Mouse (Mus musculus): ENCODE measurements around the gene Aifm2.

Gene Aifm2

DNA sequence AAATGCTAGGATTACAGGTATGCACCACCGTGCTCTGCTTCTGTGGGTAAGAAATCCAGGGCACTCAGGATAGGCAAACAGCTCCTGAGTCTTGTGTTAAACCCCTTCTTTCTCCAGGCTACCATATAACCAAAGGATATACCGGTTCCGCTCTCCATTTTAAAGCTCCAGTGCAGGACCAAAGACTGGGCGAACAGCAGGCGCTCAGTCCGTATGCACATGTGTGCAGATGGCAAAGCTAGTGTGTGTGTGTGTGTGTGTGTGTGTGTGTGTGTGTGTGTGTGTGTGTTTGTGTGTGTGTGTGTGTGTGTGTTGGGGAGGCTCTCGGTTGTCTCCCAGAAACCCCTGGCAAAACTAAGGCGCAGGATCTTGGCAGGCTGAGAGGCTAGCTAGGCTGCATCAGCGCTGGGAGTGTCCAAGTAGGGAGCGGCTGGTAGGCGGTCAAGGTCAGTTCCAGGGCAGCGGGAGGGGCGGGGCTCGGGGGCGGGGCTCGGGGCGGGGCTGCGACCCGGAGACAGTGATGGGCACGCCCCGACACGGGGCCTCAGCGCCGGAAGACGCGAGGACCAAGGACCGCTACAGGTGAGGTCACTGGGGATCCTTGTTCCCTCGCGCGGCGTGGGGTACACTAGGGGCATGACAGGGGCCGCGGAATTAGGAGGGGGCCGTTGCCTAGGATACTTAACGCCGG lies at the start of gene Aifm2:
TSS of gene Aifm2 (plus strand) at position 493 of the 691 bp plus-strand sequence.
- DNase-seq, result peak; percentile 40

DNA sequence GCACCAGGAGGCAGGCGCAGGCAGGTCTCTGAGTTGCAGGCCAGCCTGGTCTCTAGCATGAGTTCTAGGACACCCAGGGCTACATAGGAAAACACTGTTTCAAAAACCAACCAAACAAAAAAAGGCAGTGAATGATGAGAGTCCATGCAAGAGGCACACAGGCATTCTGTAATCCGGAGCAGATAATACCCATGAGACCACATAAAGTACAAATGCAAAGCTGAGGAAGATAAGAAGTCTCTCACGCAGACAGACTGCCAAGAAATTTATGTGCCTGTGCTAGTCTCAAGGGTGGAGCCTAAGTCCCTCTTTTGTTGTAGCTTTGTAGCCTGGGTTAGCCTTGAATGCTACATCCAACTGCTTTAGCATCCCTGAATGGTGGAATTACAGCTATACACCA lies 49.4 kb upstream of the Aifm2 start:
- DNase-seq, result no peak

DNA sequence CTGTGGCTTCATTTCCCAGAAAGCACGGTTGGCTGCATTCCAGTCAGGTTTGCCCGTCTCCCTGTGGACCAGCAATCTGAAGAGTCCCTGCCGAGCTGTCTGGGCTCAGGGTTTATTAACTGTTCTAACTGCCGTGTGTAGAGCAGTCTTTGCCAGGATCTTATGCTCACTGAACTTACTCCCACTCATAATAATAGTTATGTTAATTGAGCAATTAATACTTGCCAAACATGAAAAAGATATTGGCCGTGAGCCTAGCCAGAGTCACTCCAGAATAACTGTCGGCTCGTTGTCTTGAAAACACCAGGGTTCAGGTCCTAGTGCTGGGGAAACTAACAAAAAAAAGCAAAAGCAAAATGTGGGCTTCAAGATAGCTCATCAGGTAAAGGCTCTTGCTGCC lies 45.8 kb upstream of the Aifm2 start:
- no peak for DNase-seq

DNA sequence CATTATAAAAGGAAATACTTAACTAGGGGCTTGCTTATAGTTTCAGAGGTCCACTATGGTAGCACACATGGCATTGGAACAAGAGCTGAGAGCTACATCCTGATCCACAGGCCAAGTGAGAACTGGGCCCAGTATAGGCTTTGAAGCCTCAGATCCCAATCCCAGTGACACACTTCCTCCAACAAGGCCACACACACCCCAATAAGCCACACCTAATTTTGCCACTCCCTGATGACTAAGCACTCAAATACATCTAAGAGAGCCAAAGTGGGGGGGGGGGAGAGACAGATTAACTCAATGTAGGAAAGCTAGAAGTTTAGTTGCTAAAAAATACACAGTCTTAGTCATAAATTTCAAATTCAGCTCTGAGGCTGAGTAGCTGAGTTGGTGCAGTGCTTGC lies 45.2 kb upstream of the Aifm2 start:
- DNase-seq, result no peak

DNA sequence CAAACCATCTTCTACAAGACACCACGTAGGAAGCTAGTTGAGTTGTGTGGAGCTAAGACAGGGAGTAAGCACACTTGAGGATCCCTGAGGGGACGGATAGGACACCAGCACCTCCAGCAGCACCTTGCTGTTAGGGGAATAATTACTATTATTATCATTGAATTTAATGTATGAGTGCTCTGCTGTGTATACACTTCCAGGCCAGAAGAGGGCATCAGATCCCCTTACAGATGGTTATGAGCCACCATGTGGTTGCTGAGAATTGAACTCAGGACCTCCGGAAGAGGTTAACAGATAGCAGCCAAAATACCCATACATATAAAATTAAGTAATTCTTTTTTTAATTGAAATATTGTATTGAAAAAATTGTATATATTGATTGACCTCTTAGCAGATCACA lies 44.3 kb upstream of the Aifm2 start:
- DNase-seq, result no peak

DNA sequence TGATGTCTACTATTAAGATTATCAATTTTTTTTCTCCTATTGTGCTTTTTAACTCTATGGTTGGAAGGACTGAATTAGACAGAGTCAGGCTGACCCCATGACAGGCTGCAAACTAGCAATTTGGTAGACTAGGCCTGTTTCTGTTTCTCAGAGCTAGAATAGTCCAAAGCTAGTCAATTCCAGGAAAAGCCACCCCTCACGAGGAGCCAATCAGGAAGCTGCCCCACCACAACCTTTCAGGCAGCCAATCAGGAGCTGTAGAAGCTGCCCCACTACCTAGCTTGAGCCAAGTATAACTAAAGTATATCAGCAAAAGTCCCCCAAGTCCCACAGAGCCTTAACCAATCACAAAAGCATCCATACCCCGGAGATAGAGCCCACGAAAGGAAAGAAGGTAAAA lies 39.1 kb upstream of the Aifm2 start:
- DNase-seq, result no peak

DNA sequence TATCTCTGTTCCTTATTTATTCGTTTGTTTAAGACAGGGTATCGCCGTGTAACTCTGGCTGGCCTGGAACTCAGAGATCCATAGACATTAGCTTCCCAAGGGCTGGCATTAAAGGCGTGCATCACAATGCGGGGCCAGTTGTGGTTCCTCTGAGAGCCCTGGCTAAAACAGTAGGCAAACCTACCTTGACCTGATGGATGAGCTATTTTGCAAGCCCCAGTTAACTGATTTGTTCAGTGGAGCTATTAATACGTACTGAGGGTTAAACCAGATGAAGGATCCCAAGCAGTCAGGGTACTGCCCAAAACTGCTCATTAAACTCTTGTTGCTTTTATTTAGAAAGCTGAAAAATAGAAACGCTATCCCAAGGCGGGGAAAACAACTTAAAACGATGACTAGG lies 35.5 kb upstream of the Aifm2 start:
- no peak for DNase-seq

DNA sequence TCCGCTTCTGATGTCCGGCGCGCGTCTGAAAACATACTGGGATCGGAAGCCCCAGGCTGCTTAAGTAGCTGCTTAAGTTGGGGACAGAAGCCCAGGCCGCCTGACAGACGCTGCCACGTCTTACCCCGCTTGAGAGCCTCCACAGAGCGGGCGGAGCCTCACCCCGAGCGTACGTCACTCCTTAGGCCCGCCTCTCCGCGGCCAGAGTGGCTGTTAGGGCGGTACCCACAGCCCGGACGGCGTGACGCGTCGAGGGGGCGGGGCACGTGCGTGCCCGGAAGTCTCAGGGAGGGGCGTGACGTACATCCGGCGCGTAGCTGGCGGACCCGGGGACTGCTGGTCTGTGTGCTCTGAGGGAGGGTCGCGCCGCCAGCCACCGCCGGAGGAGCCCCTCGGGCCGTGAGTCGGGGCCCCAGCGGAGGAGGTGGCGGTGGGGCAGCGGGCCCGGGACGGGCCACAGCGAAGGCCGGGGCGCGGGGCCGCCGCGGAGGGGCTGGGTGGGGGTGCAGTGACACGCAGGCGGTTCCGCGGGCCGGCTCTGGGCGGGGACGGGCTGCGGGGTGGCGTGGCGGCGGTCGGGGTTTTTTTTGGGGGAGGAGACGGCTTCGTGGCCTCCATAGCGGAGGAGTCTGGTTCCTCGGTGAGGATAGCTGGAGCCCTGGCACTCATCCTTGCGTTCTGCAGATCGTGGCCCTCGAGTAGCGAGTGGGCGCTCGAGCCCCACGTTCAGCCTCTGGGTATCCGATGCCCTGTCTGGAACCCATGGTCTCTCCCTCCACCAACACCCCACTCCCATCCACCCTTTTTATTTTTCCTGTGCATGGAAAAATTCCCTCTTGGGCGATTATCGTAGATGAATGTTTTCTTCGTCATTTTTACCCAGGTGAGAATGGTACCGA lies 34.8 kb upstream of the Aifm2 start, which contains the start of gene Sar1a:
TSS of gene Sar1a (plus strand) at position 285 of the 899 bp plus-strand sequence.
- peak; percentile 98 for DNase-seq

DNA sequence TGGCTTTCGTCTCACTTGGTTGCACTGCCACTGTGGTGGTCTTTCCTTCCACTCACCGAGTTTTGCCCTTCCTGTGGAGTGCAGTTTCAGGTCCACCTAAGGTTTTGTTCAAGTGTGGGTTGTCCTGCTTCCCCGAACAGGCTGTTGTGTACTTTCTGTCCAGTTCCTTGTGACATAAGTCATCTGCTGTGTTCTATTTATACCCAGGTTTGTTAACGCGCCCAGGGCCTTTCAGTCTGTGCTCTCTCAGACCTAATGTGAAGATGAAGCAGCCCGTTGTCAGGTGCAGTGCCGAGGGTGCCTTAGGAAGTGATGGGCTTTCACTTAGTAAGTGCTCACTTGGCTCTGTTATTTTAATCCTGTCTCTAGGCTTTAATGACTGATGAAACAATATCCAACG lies 25.7 kb upstream of the Aifm2 start:
- no peak for DNase-seq

DNA sequence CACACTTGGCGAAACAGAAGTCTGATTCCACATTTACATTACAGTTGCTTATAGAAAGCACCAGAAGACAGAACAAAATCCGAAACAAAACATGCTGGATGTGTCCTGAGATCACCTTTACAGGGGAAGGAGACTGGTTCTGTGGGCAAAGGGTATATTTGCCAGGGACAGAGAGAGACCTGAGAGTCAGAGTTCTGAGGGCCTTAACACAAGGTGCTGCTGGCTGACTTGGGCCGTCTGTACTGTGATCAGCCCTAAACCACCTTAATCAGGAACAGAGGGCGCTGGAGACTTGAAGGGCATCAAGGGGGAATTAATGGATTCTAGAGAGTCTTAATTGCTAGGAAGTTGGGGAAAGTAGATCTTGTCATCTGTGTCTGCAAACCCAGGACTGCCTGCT lies 21.5 kb upstream of the Aifm2 start:
- no peak for DNase-seq

DNA sequence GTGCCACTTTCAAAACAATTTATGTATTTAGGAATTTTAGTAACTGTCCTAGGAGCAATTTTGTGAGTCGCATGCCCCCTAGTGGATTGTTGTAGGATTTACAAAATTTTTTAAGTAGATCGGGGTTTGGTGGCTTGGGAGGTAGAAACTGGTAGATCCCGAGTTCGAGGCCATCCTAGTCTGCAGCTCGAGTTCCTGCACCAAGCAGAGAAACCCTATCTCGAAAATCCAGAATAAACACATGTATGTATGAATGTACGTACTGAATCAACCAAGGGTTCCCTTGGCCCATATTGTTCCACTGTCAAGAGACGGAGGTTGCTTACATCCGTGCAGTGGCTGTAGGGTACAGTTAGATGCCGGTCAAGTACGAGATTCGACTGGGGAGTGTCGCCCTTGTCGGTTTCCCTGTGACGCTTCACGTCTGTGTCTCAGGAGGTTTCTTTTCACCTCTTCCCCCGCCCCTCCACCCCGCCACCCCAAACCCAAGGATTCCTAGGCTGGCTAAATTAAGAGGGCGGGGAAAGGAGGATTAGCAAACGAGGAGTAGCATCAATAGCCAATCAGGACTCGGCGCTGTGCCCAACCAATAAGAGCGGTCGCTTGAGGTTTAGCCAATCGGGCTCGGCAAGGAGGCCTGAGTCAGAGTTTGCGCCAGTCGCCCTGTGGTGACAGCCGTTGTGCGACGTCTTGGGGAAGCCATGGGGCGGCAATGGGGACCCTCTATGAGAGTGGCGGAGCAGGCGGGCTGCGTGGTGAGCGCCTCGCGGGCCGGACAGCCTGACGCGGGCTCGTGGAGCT lies 20.0 kb upstream of the Aifm2 start, which contains the start of gene Tysnd1:
TSS of gene Tysnd1 (plus strand) at position 645 of the 801 bp plus-strand sequence.
- peak; percentile 97 for DNase-seq

DNA sequence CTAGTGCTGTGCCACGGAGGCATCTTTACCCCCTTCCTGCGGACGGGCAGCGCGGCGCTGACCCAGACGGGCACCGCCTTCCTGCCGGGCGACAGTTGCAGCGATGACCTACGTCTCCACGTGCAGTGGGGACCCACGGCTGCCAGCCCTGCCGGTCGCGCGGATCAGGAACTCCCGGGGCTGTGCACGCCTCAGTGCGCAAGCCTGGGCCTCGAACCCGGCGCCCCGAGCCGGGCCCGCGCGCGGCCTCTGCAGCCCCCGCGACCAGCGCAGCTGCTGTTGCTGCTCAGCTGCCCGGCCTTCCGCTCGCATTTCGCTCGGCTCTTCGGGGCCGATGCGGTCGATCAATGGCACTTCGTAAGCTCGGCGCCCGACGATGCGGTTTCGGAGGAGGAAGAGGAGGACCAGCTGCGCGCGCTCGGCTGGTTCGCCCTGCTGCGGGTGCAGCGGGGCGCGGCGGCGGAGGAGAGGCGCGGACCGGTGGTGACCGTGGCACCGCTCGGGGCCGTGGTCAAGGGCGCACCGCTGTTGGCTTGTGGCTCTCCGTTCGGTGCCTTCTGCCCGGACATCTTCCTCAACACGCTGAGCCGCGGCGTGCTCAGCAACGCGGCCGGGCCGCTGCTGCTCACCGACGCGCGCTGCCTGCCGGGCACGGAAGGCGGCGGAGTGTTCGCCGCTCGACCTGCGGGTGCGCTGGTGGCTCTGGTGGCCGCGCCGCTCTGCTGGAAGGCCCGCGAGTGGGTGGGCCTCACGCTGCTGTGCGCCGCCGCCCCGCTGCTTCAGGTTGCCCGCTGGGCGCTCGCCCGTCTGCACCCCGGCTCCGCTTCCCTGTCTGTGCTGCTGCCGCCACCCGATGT lies 19.1 kb upstream of the Aifm2 start:
- peak; percentile 44 for DNase-seq

DNA sequence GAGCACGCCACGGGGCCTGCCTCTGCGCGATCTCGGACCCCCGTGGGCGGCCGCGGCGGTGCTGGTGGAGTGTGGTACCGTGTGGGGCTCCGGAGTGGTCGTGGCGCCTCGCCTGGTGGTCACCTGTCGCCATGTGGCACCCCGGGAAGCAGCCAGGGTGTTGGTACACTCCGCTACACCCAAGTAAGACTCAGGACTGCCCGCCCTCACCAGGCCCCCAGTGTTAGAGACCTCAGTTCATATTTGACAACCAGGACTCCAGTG lies 18.6 kb upstream of the Aifm2 start:
- DNase-seq, result no peak

DNA sequence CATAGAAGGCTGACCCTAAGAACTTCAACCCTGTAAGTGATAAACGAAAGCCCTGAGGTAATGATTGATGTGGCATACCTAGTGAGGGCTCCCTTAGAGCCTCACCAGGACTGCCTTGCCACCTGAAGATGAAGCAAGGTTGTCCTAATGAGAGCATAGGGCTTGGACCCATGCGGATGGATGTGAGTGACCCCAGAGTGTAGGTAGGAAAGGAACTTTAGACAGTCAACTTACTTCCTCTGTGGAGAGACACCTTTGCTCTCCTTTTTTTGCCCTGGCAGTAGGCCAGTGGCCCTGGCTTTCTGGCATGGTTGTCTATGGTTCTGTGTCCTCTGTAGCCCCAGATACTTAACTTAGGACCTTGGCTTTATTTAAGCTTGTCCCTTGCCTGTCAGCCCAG lies 18.0 kb upstream of the Aifm2 start:
- no peak for DNase-seq

DNA sequence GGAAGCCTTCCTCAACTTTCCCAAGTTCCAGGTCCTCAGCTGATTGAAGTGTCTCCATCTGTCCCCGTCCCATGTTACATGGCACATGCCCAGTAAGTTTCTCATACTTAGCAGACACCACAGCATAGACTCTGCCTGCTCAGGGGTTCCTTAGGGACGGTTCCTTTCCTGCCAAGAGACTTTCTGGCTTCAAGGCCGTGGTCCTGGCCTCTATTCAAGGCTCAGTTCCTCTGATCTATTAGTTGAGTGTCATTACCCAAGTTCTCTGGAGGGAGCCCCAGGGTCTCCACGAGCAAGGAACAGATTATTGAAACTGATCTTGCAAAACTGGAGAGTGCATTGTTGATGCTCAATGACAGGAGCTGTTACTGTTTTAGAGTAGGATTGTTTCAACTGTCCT lies 10.4 kb upstream of the Aifm2 start:
- no peak for DNase-seq

DNA sequence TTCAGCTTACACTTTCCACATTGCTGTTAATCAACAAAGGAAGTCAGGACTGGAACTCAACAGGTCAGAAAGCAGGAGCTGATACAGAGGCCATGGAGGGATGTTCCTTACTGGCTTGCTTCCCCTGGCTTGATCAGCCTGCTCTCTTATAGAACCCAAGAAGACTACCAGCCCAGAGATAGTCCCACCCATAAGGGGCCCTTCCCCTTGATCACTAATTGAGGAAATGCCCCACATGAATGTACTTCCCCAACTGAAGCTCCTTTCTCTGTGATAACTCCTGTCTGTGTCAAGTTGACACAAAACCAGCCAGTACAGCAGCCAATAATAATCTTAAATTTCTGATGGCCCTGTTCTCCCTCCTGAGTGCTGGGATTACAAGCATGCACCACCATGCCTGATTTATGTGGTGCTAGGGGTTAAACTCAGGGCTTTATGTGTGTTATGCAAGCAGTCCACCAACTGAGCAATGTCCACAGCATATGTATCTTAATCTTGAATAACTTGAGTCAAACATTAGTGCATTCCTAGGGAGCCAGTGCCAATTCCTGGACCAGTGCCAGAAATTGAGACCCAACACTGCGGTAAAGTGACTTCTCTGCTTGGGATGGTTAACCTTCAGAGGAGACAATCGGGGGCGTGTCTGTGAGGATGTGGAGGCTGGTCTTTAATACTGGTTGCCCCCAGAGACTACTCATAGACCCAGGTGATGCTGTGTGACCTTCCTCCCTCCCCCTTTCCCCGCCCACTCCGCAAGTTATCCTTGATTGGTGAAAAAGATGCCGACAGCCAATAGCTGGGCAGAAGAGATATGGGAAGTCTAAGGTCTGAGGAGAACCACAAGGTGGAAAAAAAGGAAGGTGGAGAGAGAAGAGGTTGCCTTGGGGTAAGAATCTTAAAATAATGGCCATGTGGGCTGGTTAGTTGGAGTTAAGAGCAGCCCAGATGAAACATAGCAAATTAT lies 8.4 kb upstream of the Aifm2 start:
- no peak for DNase-seq

DNA sequence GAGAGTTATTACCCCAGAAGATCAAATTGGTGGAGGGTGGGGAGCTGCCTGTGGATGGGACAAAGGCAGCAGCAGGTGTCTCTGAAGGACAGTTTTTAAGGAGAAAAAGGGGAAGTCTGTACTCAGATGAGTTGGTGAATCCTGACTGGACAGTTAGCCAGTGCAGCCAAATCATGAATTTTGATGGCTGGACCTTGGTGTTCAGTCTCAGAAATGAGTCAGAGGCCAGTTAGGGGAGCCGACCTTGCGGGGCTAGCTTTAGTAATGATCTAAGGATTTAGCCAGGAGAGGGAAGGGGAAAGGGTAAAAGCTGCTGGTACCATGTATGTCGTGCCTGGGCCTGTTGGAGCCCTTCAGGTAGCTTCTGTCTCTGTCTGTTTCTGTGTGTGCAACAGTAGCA lies 1.5 kb upstream of the Aifm2 start:
- no peak for DNase-seq

DNA sequence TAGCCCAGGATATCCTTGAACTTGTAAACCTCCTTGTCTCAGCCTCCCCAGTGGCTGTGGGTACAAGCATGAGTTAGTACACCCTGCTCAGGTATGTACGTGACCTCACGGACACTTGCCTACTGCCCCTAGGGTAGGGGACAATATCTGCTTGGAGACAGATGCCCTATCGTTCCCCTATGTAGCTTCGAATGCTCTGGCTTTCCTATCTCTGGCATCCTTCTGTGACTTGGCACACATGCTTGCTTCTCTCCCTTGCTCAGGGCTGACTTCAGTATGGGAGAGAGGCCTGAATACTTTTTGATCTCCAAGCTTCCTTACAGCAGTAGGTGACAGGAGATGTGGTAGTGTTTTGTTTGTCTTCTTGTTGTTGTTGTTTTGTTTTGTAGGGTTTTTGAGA lies 917 bp upstream of the Aifm2 start:
- no peak for DNase-seq

DNA sequence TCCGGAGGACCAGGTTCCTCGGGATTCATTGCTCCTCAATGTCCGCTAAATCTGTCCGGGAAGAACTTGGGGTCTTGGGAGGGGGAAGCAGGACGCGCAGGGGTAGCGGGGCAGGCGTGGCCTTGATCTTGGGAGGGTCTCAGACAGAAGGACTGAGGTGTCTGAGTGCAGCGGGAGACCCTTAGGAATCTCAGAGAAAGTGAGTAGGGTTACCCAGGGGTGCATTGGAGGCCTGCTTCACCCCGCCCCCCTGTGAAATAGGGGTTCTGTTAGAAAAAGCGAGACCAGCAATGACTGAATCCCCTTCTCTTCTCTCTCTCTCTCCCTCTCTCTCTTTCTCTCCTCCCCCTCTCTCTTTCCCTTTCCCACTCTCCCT lies 387 bp downstream of the Aifm2 start:
- DNase-seq, result no peak

DNA sequence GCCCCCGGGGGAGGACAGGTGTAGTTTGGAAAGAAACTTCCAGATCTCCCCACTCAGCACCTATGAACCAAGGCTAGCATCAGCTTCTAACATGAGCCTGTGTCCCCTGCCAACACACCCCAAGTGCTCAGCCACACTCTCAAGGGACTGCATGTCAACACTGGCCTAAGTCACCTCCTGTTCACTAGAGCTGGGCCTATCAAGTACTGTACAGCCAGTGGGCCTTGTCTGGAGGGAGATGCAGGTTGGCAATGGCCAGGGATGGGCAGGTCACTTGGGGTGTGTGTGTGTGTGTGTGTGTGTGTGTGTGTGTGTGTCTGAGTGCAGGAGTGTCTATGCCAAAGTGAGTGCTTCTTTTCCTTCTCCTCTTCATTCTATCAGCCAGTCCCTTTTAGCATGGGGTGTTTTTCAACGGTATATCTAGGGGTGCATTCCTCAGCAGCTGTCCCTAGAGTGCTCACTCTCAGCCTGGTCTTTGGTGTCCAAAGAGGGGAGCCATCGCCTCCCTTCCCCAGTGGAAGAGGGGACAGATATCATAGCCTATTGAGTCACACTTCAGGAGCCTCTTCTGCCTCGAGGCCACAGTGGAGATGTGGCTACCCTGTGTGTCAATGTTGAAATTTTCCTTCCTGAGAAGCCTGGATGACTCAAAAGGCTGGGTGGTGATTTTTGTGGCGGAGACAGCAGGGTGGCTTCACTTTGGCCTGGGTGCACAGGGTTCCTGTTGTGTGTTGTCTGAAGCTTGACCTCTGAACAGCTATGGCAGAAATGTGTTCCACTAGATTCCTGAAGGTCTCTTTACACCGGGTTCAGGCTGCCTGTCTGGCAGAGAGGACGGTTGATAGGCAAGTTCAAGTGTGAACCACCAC lies 1.2 kb downstream of the Aifm2 start:
- DNase-seq, result no peak

All from cerebellum, adult 9-10 months (tissue).